In the genomic region with DNA sequence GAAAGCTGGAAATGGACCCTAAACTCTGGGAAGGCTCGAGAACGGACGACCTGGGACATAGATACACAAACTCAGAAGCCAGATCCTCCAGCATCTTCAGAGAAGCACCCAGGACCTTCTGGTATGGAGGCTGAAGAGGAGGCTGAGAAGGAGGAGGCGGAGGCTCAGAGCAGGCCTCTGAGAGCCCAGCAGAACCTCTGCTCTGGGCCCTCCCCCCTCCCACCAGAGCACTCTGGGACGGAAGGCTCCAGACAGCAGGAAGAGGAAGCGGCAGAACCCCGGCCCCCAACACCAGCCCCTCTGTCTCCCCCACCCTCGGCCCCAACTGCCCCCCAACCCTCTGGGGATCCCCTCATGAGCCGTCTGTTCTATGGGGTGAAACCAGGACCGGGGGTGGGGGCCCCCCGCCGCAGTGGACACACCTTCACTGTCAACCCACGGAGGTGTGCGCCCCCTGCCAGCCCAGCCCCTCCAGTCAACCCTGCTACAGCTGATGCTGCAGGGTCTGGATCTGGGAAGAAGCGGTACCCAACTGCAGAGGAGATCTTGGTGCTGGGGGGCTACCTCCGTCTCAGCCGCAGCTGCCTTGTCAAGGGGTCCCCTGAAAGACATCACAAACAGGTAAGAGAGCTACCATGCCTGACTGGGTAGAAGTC, we compare ENCODE assay signal across 8 mouse cellular contexts. TPM values are rescaled to one million over a fixed set of nuclear protein-coding genes. Genes with fewer than 3 reads are reported as not detected.
DNase-seq lines count a peak whose midpoint lies in the region; ATAC-seq lines count a peak whose summit lies in the region.

No protein-coding gene starts in this region.

- H3K27ac ChIP-seq in embryonic facial prominence, embryonic 11.5 days (replicated peaks; ENCODE audit: low read depth, low read length), result peak overlapping the region; percentile 56
- H3K27ac ChIP-seq in hindbrain, embryonic 11.5 days (ENCODE audit: low read depth, low read length), result peak overlapping the region; percentile 51; the same call in 1 of the 2 replicates
- peak overlapping the region; percentile 87 for H3K27ac ChIP-seq in liver, embryonic 13.5 days
- H3K27ac ChIP-seq in neural tube, embryonic 11.5 days (ENCODE audit: low read depth, low read length), result peak overlapping the region; percentile 98

- H3K4me1 ChIP-seq in embryonic facial prominence, embryonic 11.5 days (ENCODE audit: control insufficient read depth, insufficient read depth, low read length), result peaks cover 8% of the 10 kb centered on the region; the same call in 1 of the 2 replicates
- H3K4me1 ChIP-seq in hindbrain, embryonic 11.5 days (replicated peaks; ENCODE audit: control insufficient read depth, insufficient read depth, low read length), result peaks cover 8% of the 10 kb centered on the region
- H3K4me1 ChIP-seq in liver, embryonic 13.5 days (replicated peaks), result peaks cover 76% of the 10 kb centered on the region
- peaks cover 32% of the 10 kb centered on the region for H3K4me1 ChIP-seq in neural tube, embryonic 11.5 days (ENCODE audit: control insufficient read depth, insufficient read depth, low read length)

- peak; percentile 31 for DNase-seq in layer of hippocampus, adult 9-11 months
- DNase-seq in layer of hippocampus, postnatal 25 days (ENCODE audit: extremely low spot score in 1 of 2, low spot score in 1 of 2), result no peak
- no peak for DNase-seq in embryonic facial prominence, embryonic 11.5 days (ENCODE audit: low spot score)
- DNase-seq in hindbrain, embryonic 11.5 days (ENCODE audit: low spot score), result peak; percentile 18
- DNase-seq in liver, embryonic 13.5 days, result no peak
- no peak for DNase-seq in neural tube, embryonic 11.5 days (ENCODE audit: low spot score)
- no peak for DNase-seq in ovary, adult 18-20 months (ENCODE audit: low spot score)

- peak overlapping the region; percentile 86 for H3K9ac ChIP-seq in embryonic facial prominence, embryonic 11.5 days (replicated peaks; ENCODE audit: low read length)
- H3K9ac ChIP-seq in hindbrain, embryonic 11.5 days (ENCODE audit: low read depth, low read length), result peak overlapping the region; percentile 87
- peak overlapping the region; percentile 69 for H3K9ac ChIP-seq in liver, embryonic 13.5 days
- peak overlapping the region; percentile 94 for H3K9ac ChIP-seq in neural tube, embryonic 11.5 days (ENCODE audit: low read length)

- WGBS in embryonic facial prominence, embryonic 11.5 days, result 25% methylated on average over 17 of the region's 17 CpGs
- 42% methylated on average over 16 of the region's 17 CpGs for WGBS in hindbrain, embryonic 11.5 days
- WGBS in liver, embryonic 13.5 days (ENCODE audit: insufficient replicate concordance), result 19% methylated on average over 17 of the region's 17 CpGs
- WGBS in neural tube, embryonic 11.5 days, result 46% methylated on average over 15 of the region's 17 CpGs

- ATAC-seq in embryonic facial prominence, embryonic 11.5 days (replicated peaks; ENCODE audit: insufficient number of reproducible peaks, low FRiP score, low TSS enrichment, low read depth), result no peak
- no peak for ATAC-seq in hindbrain, embryonic 11.5 days (ENCODE audit: low FRiP score)
- ATAC-seq in liver, embryonic 13.5 days (ENCODE audit: low read depth), result no peak
- ATAC-seq in neural tube, embryonic 11.5 days (ENCODE audit: insufficient read depth, low FRiP score, low TSS enrichment), result no peak
- no peak for ATAC-seq in megakaryocyte-erythroid progenitor cell, adult 5-6 weeks (replicated peaks; ENCODE audit: low FRiP score, low TSS enrichment, poor library complexity, severe bottlenecking)

- peak overlapping the region; percentile 93 for H3K4me2 ChIP-seq in embryonic facial prominence, embryonic 11.5 days (ENCODE audit: low read depth, low read length)
- H3K4me2 ChIP-seq in hindbrain, embryonic 11.5 days (replicated peaks; ENCODE audit: low read depth, low read length), result peak overlapping the region; percentile 98
- H3K4me2 ChIP-seq in liver, embryonic 13.5 days, result peak overlapping the region; percentile 86
- H3K4me2 ChIP-seq in neural tube, embryonic 11.5 days (ENCODE audit: low read depth), result peak overlapping the region; percentile 86

- peaks cover 7% of the 10 kb centered on the region for H3K36me3 ChIP-seq in embryonic facial prominence, embryonic 11.5 days (replicated peaks; ENCODE audit: control insufficient read depth, insufficient read depth, low read depth, low read length)
- H3K36me3 ChIP-seq in hindbrain, embryonic 11.5 days (ENCODE audit: control insufficient read depth, insufficient read depth, low read length), result peaks cover 5% of the 10 kb centered on the region
- 0 out of 2 replicates have a peak, but pooled peaks cover 3% of the 10 kb centered on the region for H3K36me3 ChIP-seq in liver, embryonic 13.5 days
- H3K36me3 ChIP-seq in neural tube, embryonic 11.5 days (ENCODE audit: control insufficient read depth, insufficient read depth, low read length), result peaks cover 6% of the 10 kb centered on the region; the same call in 1 of the 2 replicates

- H3K27me3 ChIP-seq in embryonic facial prominence, embryonic 11.5 days (ENCODE audit: control insufficient read depth, insufficient read depth, low read length), result no peaks in the 10 kb centered on the region
- H3K27me3 ChIP-seq in hindbrain, embryonic 11.5 days (ENCODE audit: control insufficient read depth, insufficient read depth, low read length), result no peaks in the 10 kb centered on the region
- peaks cover 73% of the 10 kb centered on the region for H3K27me3 ChIP-seq in liver, embryonic 13.5 days
- H3K27me3 ChIP-seq in neural tube, embryonic 11.5 days (ENCODE audit: control insufficient read depth, insufficient read depth, low read length), result no peaks in the 10 kb centered on the region

- no peaks in the 10 kb centered on the region; the same call in 1 of the 2 replicates for H3K9me3 ChIP-seq in embryonic facial prominence, embryonic 11.5 days (replicated peaks; ENCODE audit: control insufficient read depth, low read length)
- peaks cover 5% of the 10 kb centered on the region; the same call in 1 of the 2 replicates for H3K9me3 ChIP-seq in hindbrain, embryonic 11.5 days (ENCODE audit: control insufficient read depth, low read length)
- 0 out of 2 replicates have a peak, but pooled peaks cover 3% of the 10 kb centered on the region for H3K9me3 ChIP-seq in liver, embryonic 13.5 days (replicated peaks)
- no peaks in the 10 kb centered on the region for H3K9me3 ChIP-seq in neural tube, embryonic 11.5 days (ENCODE audit: control insufficient read depth, low read length)

- peak overlapping the region; percentile 73 for H3K4me3 ChIP-seq in embryonic facial prominence, embryonic 11.5 days (ENCODE audit: low read depth, low read length)
- H3K4me3 ChIP-seq in hindbrain, embryonic 11.5 days (ENCODE audit: low read depth, low read length), result peak overlapping the region; percentile 54
- peak overlapping the region; percentile 57 for H3K4me3 ChIP-seq in liver, embryonic 13.5 days (replicated peaks)
- H3K4me3 ChIP-seq in neural tube, embryonic 11.5 days (ENCODE audit: low read depth, low read length), result peak overlapping the region; percentile 77

RNA-seq across cellular contexts. Expression of a gene that starts 2.9 kb away (rescaled TPM):
- 10 to 100 TPM in 1 of 2 experiments, 1 to 10 TPM in 1; 9.5 to 10.5 TPM for total RNA-seq in layer of hippocampus, postnatal 25 days (2021)
- polyA plus RNA-seq in embryonic facial prominence, embryonic 11.5 days (2014; fragmentation: Nextera tagmentation; extraction: Ambion mirVana), result 24.1 and 24.6 TPM in 2 replicates
- 27.6 and 31.3 TPM in 2 replicates for polyA plus RNA-seq in hindbrain, embryonic 11.5 days (2014; fragmentation: Nextera tagmentation; extraction: Ambion mirVana)
- 8.0 and 11.8 TPM in 2 replicates for polyA plus RNA-seq in liver, embryonic 13.5 days (2015; fragmentation: Nextera tagmentation; extraction: Ambion mirVana)
- 34.9 and 39.3 TPM in 2 replicates for polyA plus RNA-seq in neural tube, embryonic 11.5 days (2014; fragmentation: Nextera tagmentation; extraction: Ambion mirVana)
- 11.9 and 13.3 TPM in 2 replicates for total RNA-seq in megakaryocyte-erythroid progenitor cell, adult 5-6 weeks (2014; fragmentation: Nextera tagmentation)
- total RNA-seq in megakaryocyte-erythroid progenitor cell, adult 5-6 weeks (2017), result 1.0 and 2.3 TPM in 2 replicates

RNA-seq across cellular contexts. Expression of a gene that starts 7.2 kb away (rescaled TPM):
- 1 to 10 TPM; 2.1 to 3.5 TPM for total RNA-seq in layer of hippocampus, postnatal 25 days (2021)
- 48.8 and 53.2 TPM in 2 replicates for polyA plus RNA-seq in embryonic facial prominence, embryonic 11.5 days (2014; fragmentation: Nextera tagmentation; extraction: Ambion mirVana)
- 49.2 and 51.0 TPM in 2 replicates for polyA plus RNA-seq in hindbrain, embryonic 11.5 days (2014; fragmentation: Nextera tagmentation; extraction: Ambion mirVana)
- 23.0 and 25.4 TPM in 2 replicates for polyA plus RNA-seq in liver, embryonic 13.5 days (2015; fragmentation: Nextera tagmentation; extraction: Ambion mirVana)
- polyA plus RNA-seq in neural tube, embryonic 11.5 days (2014; fragmentation: Nextera tagmentation; extraction: Ambion mirVana), result 47.3 and 50.3 TPM in 2 replicates
- 27.0 and 32.4 TPM in 2 replicates for total RNA-seq in megakaryocyte-erythroid progenitor cell, adult 5-6 weeks (2014; fragmentation: Nextera tagmentation)
- total RNA-seq in megakaryocyte-erythroid progenitor cell, adult 5-6 weeks (2017), result 15.0 and 26.4 TPM in 2 replicates

RNA-seq across cellular contexts. Expression of a gene that starts 11.3 kb away (rescaled TPM):
- 10 to 100 TPM; 25.5 to 29.9 TPM for total RNA-seq in layer of hippocampus, postnatal 25 days (2021)
- polyA plus RNA-seq in embryonic facial prominence, embryonic 11.5 days (2014; fragmentation: Nextera tagmentation; extraction: Ambion mirVana), result 38.6 and 47.2 TPM in 2 replicates
- 33.5 and 39.8 TPM in 2 replicates for polyA plus RNA-seq in hindbrain, embryonic 11.5 days (2014; fragmentation: Nextera tagmentation; extraction: Ambion mirVana)
- polyA plus RNA-seq in liver, embryonic 13.5 days (2015; fragmentation: Nextera tagmentation; extraction: Ambion mirVana), result 35.2 and 40.3 TPM in 2 replicates
- polyA plus RNA-seq in neural tube, embryonic 11.5 days (2014; fragmentation: Nextera tagmentation; extraction: Ambion mirVana), result 42.9 and 51.3 TPM in 2 replicates
- total RNA-seq in megakaryocyte-erythroid progenitor cell, adult 5-6 weeks (2014; fragmentation: Nextera tagmentation), result 132 and 133 TPM in 2 replicates
- total RNA-seq in megakaryocyte-erythroid progenitor cell, adult 5-6 weeks (2017), result 51.3 and 68.8 TPM in 2 replicates

RNA-seq across cellular contexts. Expression of a gene that starts 27.0 kb away (rescaled TPM):
- total RNA-seq in layer of hippocampus, postnatal 25 days (2021), result 10 to 100 TPM; 12.1 to 16.5 TPM
- 22.2 and 23.4 TPM in 2 replicates for polyA plus RNA-seq in embryonic facial prominence, embryonic 11.5 days (2014; fragmentation: Nextera tagmentation; extraction: Ambion mirVana)
- 16.8 and 17.3 TPM in 2 replicates for polyA plus RNA-seq in hindbrain, embryonic 11.5 days (2014; fragmentation: Nextera tagmentation; extraction: Ambion mirVana)
- polyA plus RNA-seq in liver, embryonic 13.5 days (2015; fragmentation: Nextera tagmentation; extraction: Ambion mirVana), result 8.0 and 8.8 TPM in 2 replicates
- 15.0 and 18.3 TPM in 2 replicates for polyA plus RNA-seq in neural tube, embryonic 11.5 days (2014; fragmentation: Nextera tagmentation; extraction: Ambion mirVana)
- total RNA-seq in megakaryocyte-erythroid progenitor cell, adult 5-6 weeks (2014; fragmentation: Nextera tagmentation), result 71.8 and 74.8 TPM in 2 replicates
- total RNA-seq in megakaryocyte-erythroid progenitor cell, adult 5-6 weeks (2017), result 18.4 and 19.8 TPM in 2 replicates

RNA-seq across cellular contexts. Expression of a gene that starts 28.9 kb away (rescaled TPM):
- 10 to 100 TPM; 59.1 to 65.6 TPM for total RNA-seq in layer of hippocampus, postnatal 25 days (2021)
- 21.2 and 25.6 TPM in 2 replicates for polyA plus RNA-seq in embryonic facial prominence, embryonic 11.5 days (2014; fragmentation: Nextera tagmentation; extraction: Ambion mirVana)
- 23.6 and 25.2 TPM in 2 replicates for polyA plus RNA-seq in hindbrain, embryonic 11.5 days (2014; fragmentation: Nextera tagmentation; extraction: Ambion mirVana)
- 14.3 and 15.1 TPM in 2 replicates for polyA plus RNA-seq in liver, embryonic 13.5 days (2015; fragmentation: Nextera tagmentation; extraction: Ambion mirVana)
- polyA plus RNA-seq in neural tube, embryonic 11.5 days (2014; fragmentation: Nextera tagmentation; extraction: Ambion mirVana), result 23.7 and 28.5 TPM in 2 replicates
- 107 and 160 TPM in 2 replicates for total RNA-seq in megakaryocyte-erythroid progenitor cell, adult 5-6 weeks (2014; fragmentation: Nextera tagmentation)
- total RNA-seq in megakaryocyte-erythroid progenitor cell, adult 5-6 weeks (2017), result 8.1 and 10.9 TPM in 2 replicates

Comparison
In these comparisons a context has a peak if more than half of its experiments do, and no peak if none do; other contexts are left out.
1. DNase-seq: peak in layer of hippocampus, adult 9-11 months (single experiment) and hindbrain, embryonic 11.5 days (single experiment); none in layer of hippocampus, postnatal 25 days (0 of 2), embryonic facial prominence, embryonic 11.5 days (single experiment), liver, embryonic 13.5 days (single experiment), neural tube, embryonic 11.5 days (single experiment) and ovary, adult 18-20 months (single experiment).
2. Peak in every context shown above with its lines, with median percentiles within 50 percentile points of each other: H3K27ac ChIP-seq, H3K4me2 ChIP-seq, H3K4me3 ChIP-seq and H3K9ac ChIP-seq.